Mouse (Mus musculus) MEL (cell line): ENCODE results near the gene Rangap1.

Source experiments
- CTCF ChIP-seq, 3 experiments: IDR thresholded peaks in 2 of 3; conservative IDR thresholded peaks in 1 of 3; 2 replicates each; pipeline ENCODE4 v1.5.1; 2011 to 2012; ENCODE audit warnings: low read length in 3 of 3, low read depth in 2 of 3, mild to moderate bottlenecking in 2 of 3, improper control_type of control experiment in 1 of 3, inconsistent platforms in 1 of 3, mixed read lengths in 1 of 3, moderate library complexity in 1 of 3; ENCODE audit not compliant: control insufficient read depth in 1 of 3, insufficient read depth in 1 of 3, poor library complexity in 1 of 3, severe bottlenecking in 1 of 3
- E2F4 ChIP-seq: IDR thresholded peaks from 2 replicates; pipeline ENCODE4 v1.6.1; 2011; ENCODE audit warnings: low read depth, low read length, improper control_type of control experiment, borderline replicate concordance
- ETS1 ChIP-seq: IDR thresholded peaks from 2 replicates; pipeline ENCODE4 v1.6.1; 2012; ENCODE audit warnings: low read depth, mild to moderate bottlenecking, inconsistent platforms, low read length, improper control_type of control experiment, moderate library complexity
- MAX ChIP-seq: IDR thresholded peaks from 2 replicates; pipeline ENCODE4 v1.6.1; 2011; ENCODE audit warnings: low read length, improper control_type of control experiment
- POLR2A ChIP-seq, 2 experiments: IDR thresholded peaks; 2 replicates each; pipeline ENCODE4 v1.6.1; 2011 to 2012; ENCODE audit warnings: low read length in 2 of 2, mild to moderate bottlenecking in 2 of 2, control low read depth in 1 of 2, improper control_type of control experiment in 1 of 2, low read depth in 1 of 2, moderate library complexity in 1 of 2; ENCODE audit not compliant: control insufficient read depth in 1 of 2, insufficient read depth in 1 of 2, poor library complexity in 1 of 2
- SIN3A ChIP-seq: IDR thresholded peaks from 2 replicates; pipeline ENCODE4 v1.6.1; 2012; ENCODE audit warnings: low read length, improper control_type of control experiment, inconsistent platforms
- SMC3 ChIP-seq: IDR thresholded peaks from 2 replicates; pipeline ENCODE4 v1.6.1; 2011; ENCODE audit warnings: low read depth, low read length, improper control_type of control experiment
- TAL1 ChIP-seq: IDR thresholded peaks from 2 replicates; pipeline ENCODE4 v1.6.1; 2012; ENCODE audit warnings: mild to moderate bottlenecking, inconsistent platforms, low read length, moderate library complexity, mixed read lengths
- USF1 ChIP-seq: IDR thresholded peaks from 2 replicates; pipeline ENCODE4 v1.6.1; 2014; ENCODE audit warnings: low read depth, mild to moderate bottlenecking, inconsistent platforms, low read length, improper control_type of control experiment, moderate library complexity

- TF ChIP-seq USF1 (no peak), POLR2A (IDR thresholded peaks at IDR 0.05; ENCODE audit: control insufficient read depth in 1 of 2, insufficient read depth in 1 of 2, low read depth in 1 of 2, low read length in 2 of 2, poor library complexity in 1 of 2) (peak in 1 of 2 experiments; percentile 17; a peak in 1 of 4 replicates), MAX (no peak), ETS1 (no peak), CTCF (IDR thresholded peaks at IDR 0.05 in 2 of 3, conservative IDR thresholded peaks at IDR 0.05 in 1 of 3; ENCODE audit: control insufficient read depth in 1 of 3, insufficient read depth in 1 of 3, low read depth in 2 of 3, low read length in 3 of 3, poor library complexity in 1 of 3, severe bottlenecking in 1 of 3) (no peak), TAL1 (no peak), E2F4 (no peak), SIN3A (no peak), SMC3 (no peak)
These were observed 34.5 kb downstream of the Rangap1 start for GRCm38 (mm10) chr15:81710801-81711200.
